Mouse (Mus musculus) small intestine, adult 2 months (tissue): Measurements from ENCODE around the gene Slc30a7.

Experiments
- CTCF ChIP-seq: fragments of 200-500 bp; IDR thresholded peaks from 2 replicates; pipeline ENCODE4 v1.5.1; 2012; ENCODE audit warnings: low read depth, mild to moderate bottlenecking, control low read depth, inconsistent platforms, low read length, moderate library complexity, mixed read lengths; ENCODE audit not compliant: insufficient replicate concordance, insufficient read length; ENCODE audit errors: extremely low read depth
- POLR2A ChIP-seq: fragments of 200-500 bp; IDR thresholded peaks from 2 replicates; pipeline ENCODE4 v1.6.1; 2012; ENCODE audit warnings: low read depth, mild to moderate bottlenecking, control low read depth, inconsistent platforms, low read length, moderate library complexity

GRCm38 (mm10) chr3:116024236-116024635, 17.0 kb upstream of the Slc30a7 start:
- TF ChIP-seq CTCF (no peak), POLR2A (no peak)
